Mouse (Mus musculus) leukemia stem cell, adult 10-12 weeks (primary cell): ENCODE results near the gene Cyp2b13. TPM values are rescaled to one million over a fixed set of nuclear protein-coding genes. Genes with fewer than 3 reads are reported as not detected.

ENCODE experiments used
- polyA plus RNA-seq: library from polyadenylated mRNA; stranded (reverse); fragments of >175 nt; gene quantifications from 2 replicates; pipeline ENCODE4 v1.2.3, GENCODE M21; 2012; ENCODE audit warnings: low replicate concordance

The Cyp2b13 gene
- polyA plus RNA-seq: not detected in 2 replicates

GRCm38 (mm10) chr7:26061197-26061596, at the start of gene Cyp2b13:
TSS of gene Cyp2b13 (plus strand) at chr7:26061497.

Other genes starting within 250 kb of the Cyp2b13 start
- 0.10 and 0.66 TPM in 2 replicates for gene Cyp2s1, start 244.6 kb upstream of the Cyp2b13 start, polyA plus RNA-seq
- 0.09 TPM in 1 of 2 replicates, not detected in the other for gene Cyp2b10, start 163.9 kb upstream of the Cyp2b13 start, polyA plus RNA-seq
- gene Cyp2b9, start 111.9 kb downstream of the Cyp2b13 start, polyA plus RNA-seq: not detected in 2 replicates
- gene Vmn1r184, start 198.8 kb downstream of the Cyp2b13 start, polyA plus RNA-seq: not detected in 2 replicates
- gene Cyp2a4, start 245.7 kb downstream of the Cyp2b13 start, polyA plus RNA-seq: not detected in 2 replicates